Mouse (Mus musculus) midbrain, embryonic 16.5 days (tissue): Measurements from ENCODE around the gene Slc38a2. TPM values are rescaled to one million over a fixed set of nuclear protein-coding genes. Genes with fewer than 3 reads are reported as not detected.

ENCODE experiments used
- ATAC-seq: fragments of 200-750 bp; cut with Nextera tagmentation; 2 replicates; pipeline ENCODE4 v1.8.0; 2017; ENCODE audit warnings: moderate TSS enrichment
- H3K27ac ChIP-seq: fragments of 300-500 bp; sonication (generic); 2 replicates; pipeline ENCODE4 v1.5.1; 2014; ENCODE audit warnings: mild to moderate bottlenecking, low read length, mixed read lengths
- H3K27me3 ChIP-seq: fragments of 300-500 bp; sonication (generic); 2 replicates; pipeline ENCODE4 v1.6.1; 2014; ENCODE audit warnings: low read depth, low read length, mixed read lengths; ENCODE audit not compliant: control insufficient read depth, insufficient read depth
- H3K36me3 ChIP-seq: fragments of 300-500 bp; sonication (generic); 2 replicates; pipeline ENCODE4 v1.6.1; 2014; ENCODE audit warnings: mild to moderate bottlenecking, low read length, moderate library complexity, mixed read lengths; ENCODE audit not compliant: control insufficient read depth, insufficient read depth
- H3K4me1 ChIP-seq: fragments of 300-500 bp; sonication (generic); 2 replicates; pipeline ENCODE4 v1.6.1; 2014; ENCODE audit warnings: mild to moderate bottlenecking, low read length, mixed read lengths; ENCODE audit not compliant: control insufficient read depth, insufficient read depth
- H3K4me2 ChIP-seq: fragments of 300-500 bp; sonication (generic); 2 replicates; pipeline ENCODE4 v1.6.1; 2014; ENCODE audit warnings: mild to moderate bottlenecking, low read length, mixed read lengths
- H3K4me3 ChIP-seq: fragments of 300-500 bp; sonication (generic); 2 replicates; pipeline ENCODE4 v1.5.1; 2014; ENCODE audit warnings: low read depth, mild to moderate bottlenecking, low read length, moderate library complexity, mixed read lengths
- H3K9ac ChIP-seq: fragments of 300-500 bp; sonication (generic); 2 replicates; pipeline ENCODE4 v1.6.1; 2014; ENCODE audit warnings: low read depth, low read length, mixed read lengths
- H3K9me3 ChIP-seq: fragments of 300-500 bp; sonication (generic); replicated peaks from 2 replicates; pipeline ENCODE4 v1.6.1; 2014; ENCODE audit warnings: mild to moderate bottlenecking, low read length, mixed read lengths; ENCODE audit not compliant: control insufficient read depth, poor library complexity, severe bottlenecking
- WGBS: fragments of 180-500 bp; shearing (Covaris S2); extraction: QIAGEN DNeasy Blood & Tissue Kit; methylation state at CpG from one replicate; pipeline ENCODE4 v1.1.7; 2014; 5-methylcytosine and 5-hydroxymethylcytosine counted together
- polyA plus RNA-seq: library from polyadenylated mRNA; unstranded; fragments of >200 nt; fragmentation: Nextera tagmentation; extraction: Ambion mirVana; gene quantifications from 2 replicates; pipeline ENCODE4 v1.2.1, GENCODE M21; 2015

The Slc38a2 gene
- polyA plus RNA-seq, 1 experiment from 2014 or later = 111 TPM

DNA sequence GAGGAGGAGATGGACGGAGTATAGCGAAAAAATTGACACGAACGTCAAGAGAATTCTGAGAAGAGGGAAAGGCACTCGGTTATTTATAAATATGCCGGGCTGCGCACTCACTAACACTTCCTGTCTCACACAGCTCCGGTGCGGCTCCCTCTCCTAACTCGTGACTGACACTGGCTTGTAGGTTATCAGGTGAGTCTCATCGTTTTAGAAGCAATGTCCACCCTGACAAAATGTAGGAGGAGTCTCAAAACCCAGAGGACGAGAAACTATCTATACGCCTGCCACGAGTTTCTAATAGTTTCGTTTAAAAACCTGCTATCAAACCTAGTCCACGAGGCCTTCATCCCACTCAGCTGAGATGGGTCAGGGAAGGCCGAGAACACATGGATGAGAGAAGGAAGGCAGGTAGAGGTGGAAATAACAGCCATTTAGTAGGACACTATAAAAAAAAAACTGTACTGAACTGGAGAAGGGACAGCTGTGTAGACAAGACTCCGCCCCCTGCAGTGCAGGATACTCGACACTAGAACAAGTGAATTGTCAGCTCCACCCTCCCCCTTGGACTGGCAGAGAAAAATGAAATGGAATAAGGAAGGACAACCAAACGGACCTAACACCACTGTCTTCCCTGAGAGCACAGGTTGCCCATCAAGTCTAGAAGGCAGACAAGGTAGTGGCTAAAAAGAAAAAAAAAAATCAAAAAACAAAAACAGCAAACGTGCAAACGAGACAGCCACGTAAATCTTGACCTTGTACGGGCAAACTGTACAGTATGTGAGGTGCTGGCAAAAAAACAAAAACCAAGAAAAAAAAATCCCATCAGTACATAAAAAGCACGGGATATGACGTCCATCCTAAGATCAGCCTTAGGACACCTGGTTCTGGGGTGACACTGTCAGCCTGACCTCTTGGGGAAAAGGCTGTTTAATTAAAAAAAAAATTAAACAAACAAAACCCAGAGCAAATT, 3.8 kb downstream of the Slc38a2 start:
- peaks cover 31% of the 10 kb centered on the region for H3K36me3 ChIP-seq
- H3K4me1 ChIP-seq = peaks cover 38% of the 10 kb centered on the region
- no peaks in the 10 kb centered on the region for H3K9me3 ChIP-seq
- H3K27me3 ChIP-seq = no peaks in the 10 kb centered on the region
- ATAC-seq = no peak
- peak overlapping the region; percentile 87 for H3K4me2 ChIP-seq
- peak overlapping the region; percentile 38; the same call in 1 of the 2 replicates for H3K27ac ChIP-seq
- H3K4me3 ChIP-seq = peak overlapping the region; percentile 94
- H3K9ac ChIP-seq = peak overlapping the region; percentile 41; the same call in 1 of the 2 replicates
- WGBS = 76% methylated on average over 26 of the region's 26 CpGs

GRCm38 (mm10) chr15:96694988-96695387, 4.5 kb downstream of the Slc38a2 start:
- no peaks in the 10 kb centered on the region for H3K27me3 ChIP-seq
- no peak overlapping the region for H3K9ac ChIP-seq
- no peak overlapping the region for H3K27ac ChIP-seq
- no peak overlapping the region for H3K4me2 ChIP-seq
- WGBS = 92% methylated on average over 7 of the region's 7 CpGs
- H3K4me1 ChIP-seq = peaks cover 33% of the 10 kb centered on the region
- no peaks in the 10 kb centered on the region for H3K9me3 ChIP-seq
- H3K36me3 ChIP-seq = peaks cover 36% of the 10 kb centered on the region
- no peak for ATAC-seq
- H3K4me3 ChIP-seq = no peak overlapping the region

GRCm38 (mm10) chr15:96693688-96694087, 5.8 kb downstream of the Slc38a2 start:
- WGBS = 67% methylated on average over 14 of the region's 14 CpGs
- H3K36me3 ChIP-seq = peaks cover 39% of the 10 kb centered on the region
- no peaks in the 10 kb centered on the region for H3K27me3 ChIP-seq
- H3K4me2 ChIP-seq = 0 out of 2 replicates have a peak overlapping the region, but pooled peaks have one; percentile 4
- H3K4me1 ChIP-seq = peaks cover 33% of the 10 kb centered on the region
- H3K9me3 ChIP-seq = no peaks in the 10 kb centered on the region
- ATAC-seq = no peak
- H3K27ac ChIP-seq = no peak overlapping the region
- no peak overlapping the region for H3K4me3 ChIP-seq
- H3K9ac ChIP-seq = no peak overlapping the region

GRCm38 (mm10) chr15:96692401-96692800, 7.1 kb downstream of the Slc38a2 start:
- 94% methylated on average over 11 of the region's 11 CpGs for WGBS

GRCm38 (mm10) chr15:96691381-96691780, 8.1 kb downstream of the Slc38a2 start:
- Histone ChIP-seq H3K9me3 (no peaks in the 10 kb centered on the region), H3K4me3 (no peak overlapping the region), H3K9ac (no peak overlapping the region), H3K27me3 (no peaks in the 10 kb centered on the region), H3K4me1 (peaks cover 18% of the 10 kb centered on the region), H3K4me2 (no peak overlapping the region), H3K36me3 (peaks cover 49% of the 10 kb centered on the region), H3K27ac (no peak overlapping the region)
- ATAC-seq = no peak
- 92% methylated on average over 15 of the region's 15 CpGs for WGBS

More at GRCm38 (mm10) chr15:96692401-96692800, 7.1 kb downstream of the Slc38a2 start:
- peaks cover 28% of the 10 kb centered on the region for H3K4me1 ChIP-seq
- peaks cover 47% of the 10 kb centered on the region for H3K36me3 ChIP-seq
- no peak for ATAC-seq
- no peak overlapping the region for H3K9ac ChIP-seq
- no peak overlapping the region for H3K4me3 ChIP-seq
- no peak overlapping the region for H3K4me2 ChIP-seq
- no peaks in the 10 kb centered on the region for H3K27me3 ChIP-seq
- no peaks in the 10 kb centered on the region for H3K9me3 ChIP-seq
- no peak overlapping the region for H3K27ac ChIP-seq

GRCm38 (mm10) chr15:96690829-96691228, 8.7 kb downstream of the Slc38a2 start:
- Histone ChIP-seq H3K36me3 (peaks cover 49% of the 10 kb centered on the region), H3K4me1 (peaks cover 12% of the 10 kb centered on the region), H3K27ac (no peak overlapping the region), H3K9me3 (no peaks in the 10 kb centered on the region), H3K9ac (no peak overlapping the region), H3K4me2 (no peak overlapping the region), H3K27me3 (no peaks in the 10 kb centered on the region), H3K4me3 (no peak overlapping the region)
- 91% methylated on average over 13 of the region's 13 CpGs for WGBS
- no peak for ATAC-seq

DNA sequence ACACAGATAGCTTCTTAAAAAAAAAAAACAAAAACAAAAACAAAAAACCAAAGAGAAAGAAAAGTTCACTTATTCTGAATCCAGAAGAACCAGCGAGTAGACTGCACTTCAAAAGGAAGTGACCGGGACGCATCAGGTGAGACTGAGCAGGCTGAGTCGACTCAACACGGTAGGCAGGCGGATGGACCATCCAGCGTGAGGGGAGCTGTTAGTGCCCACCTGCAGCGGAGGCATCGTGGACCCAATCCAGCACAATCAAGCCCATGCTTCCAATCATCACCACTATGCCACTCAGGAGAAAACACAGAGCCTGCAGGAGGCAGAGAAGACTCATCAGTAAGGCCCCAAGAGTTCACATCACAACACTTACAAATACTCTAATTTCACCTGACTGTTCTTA, 9.6 kb downstream of the Slc38a2 start:
- H3K4me3 ChIP-seq = no peak overlapping the region
- H3K4me1 ChIP-seq = peaks cover 4% of the 10 kb centered on the region; the same call in 1 of the 2 replicates
- H3K9me3 ChIP-seq = no peaks in the 10 kb centered on the region
- 90% methylated on average over 9 of the region's 9 CpGs for WGBS
- H3K27ac ChIP-seq = no peak overlapping the region
- no peak overlapping the region for H3K9ac ChIP-seq
- H3K27me3 ChIP-seq = no peaks in the 10 kb centered on the region
- peaks cover 46% of the 10 kb centered on the region for H3K36me3 ChIP-seq
- no peak overlapping the region for H3K4me2 ChIP-seq
- ATAC-seq = no peak

DNA sequence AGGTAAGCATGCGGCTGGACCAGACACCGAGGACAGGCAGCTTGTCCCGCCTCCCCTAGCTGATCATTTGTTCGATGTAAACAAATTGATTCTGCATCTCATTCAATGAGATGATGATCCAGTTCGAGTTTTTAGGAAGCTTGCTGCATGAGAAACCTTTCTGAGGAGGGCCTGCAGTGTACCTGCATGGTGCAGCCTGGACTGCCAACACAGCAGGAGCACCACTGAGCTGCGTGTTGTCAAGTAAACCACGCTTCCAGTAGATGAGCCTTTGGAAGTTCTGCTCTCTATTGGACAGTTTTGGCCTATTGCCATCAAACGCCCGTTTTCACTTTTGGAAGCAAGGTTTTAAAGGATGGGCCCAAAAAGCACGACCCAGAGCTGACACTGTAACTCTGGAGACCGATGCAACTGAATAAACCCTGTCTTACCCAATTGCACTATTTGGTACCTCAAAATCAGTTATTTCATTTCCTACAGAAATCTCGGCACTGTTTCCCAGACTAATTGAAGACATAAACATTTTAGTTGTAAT, 10.7 kb downstream of the Slc38a2 start:
- WGBS = 87% methylated on average over 12 of the region's 12 CpGs

GRCm38 (mm10) chr15:96688036-96688435, 11.5 kb downstream of the Slc38a2 start:
- Histone ChIP-seq H3K27me3 (no peaks in the 10 kb centered on the region), H3K4me2 (no peak overlapping the region), H3K27ac (no peak overlapping the region), H3K4me1 (peaks cover 5% of the 10 kb centered on the region; the same call in 1 of the 2 replicates), H3K9ac (no peak overlapping the region), H3K4me3 (no peak overlapping the region), H3K36me3 (peaks cover 32% of the 10 kb centered on the region), H3K9me3 (no peaks in the 10 kb centered on the region)
- no peak for ATAC-seq
- 77% methylated on average over 6 of the region's 6 CpGs for WGBS

More for the DNA sequence above, 10.7 kb downstream of the Slc38a2 start:
- Histone ChIP-seq H3K4me1 (peaks cover 5% of the 10 kb centered on the region; the same call in 1 of the 2 replicates), H3K4me3 (no peak overlapping the region), H3K9me3 (no peaks in the 10 kb centered on the region), H3K9ac (no peak overlapping the region), H3K27ac (no peak overlapping the region), H3K27me3 (no peaks in the 10 kb centered on the region), H3K4me2 (no peak overlapping the region), H3K36me3 (peaks cover 40% of the 10 kb centered on the region)
- ATAC-seq = no peak
